Mouse (Mus musculus) embryonic fibroblast, embryonic 13.5 days (primary cell): ENCODE measurements at regions not wholly inside any gene's neighbourhood (a gene's known extent, or its start where the extent isn't known, plus 50 kb on each side); places are given as distances from the start of the nearest gene placed in this dataset.

Experiments used
- H3K27ac ChIP-seq: 2 replicates; pipeline ENCODE4 v1.5.1; 2012; ENCODE audit warnings: low read length, control low read depth, inconsistent platforms; ENCODE audit not compliant: insufficient read depth
- H3K4me1 ChIP-seq: 2 replicates; pipeline ENCODE4 v1.6.1; 2011; ENCODE audit warnings: low read length; ENCODE audit not compliant: control insufficient read depth, insufficient read depth
- H3K4me3 ChIP-seq: 2 replicates; pipeline ENCODE4 v1.5.1; 2011; ENCODE audit warnings: mild to moderate bottlenecking, control low read depth, low read length; ENCODE audit not compliant: insufficient read depth
- CTCF ChIP-seq: IDR thresholded peaks from 2 replicates; pipeline ENCODE4 v1.5.1; 2011; ENCODE audit warnings: mild to moderate bottlenecking, control low read depth, low read length, moderate library complexity, borderline replicate concordance; ENCODE audit not compliant: insufficient read depth
- POLR2A ChIP-seq: IDR thresholded peaks from 2 replicates; pipeline ENCODE4 v1.6.1; 2011; ENCODE audit warnings: low read depth, mild to moderate bottlenecking, control low read depth, low read length, moderate library complexity

GRCm38 (mm10) chr2:166234579-166235212 lies 79.2 kb upstream of the Sulf2 start:
- TF ChIP-seq CTCF (no peak), POLR2A (no peak)
- Histone ChIP-seq H3K4me3 (no peak overlapping the region), H3K27ac (no peak overlapping the region), H3K4me1 (peaks cover 11% of the 10 kb centered on the region)

DNA sequence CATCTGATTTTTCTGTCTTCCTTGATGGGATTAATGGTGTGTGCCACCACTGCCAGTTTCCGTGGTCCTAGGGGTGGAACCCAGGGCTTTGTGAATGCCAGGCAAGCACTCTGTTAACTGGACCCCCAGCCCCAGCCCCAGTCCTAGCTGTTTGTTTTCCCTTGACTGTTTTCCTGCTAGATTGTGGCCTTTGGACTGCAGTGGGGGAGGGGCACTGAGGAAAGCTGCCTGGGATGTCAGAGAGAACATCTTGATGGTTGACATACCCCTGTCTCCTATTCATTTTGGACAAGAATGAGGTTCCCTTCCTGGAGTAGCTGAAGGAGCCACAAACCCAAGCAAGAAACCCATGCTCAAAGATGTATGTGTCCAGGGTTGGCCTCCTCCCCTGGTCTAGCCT lies 77.8 kb upstream of the Sulf2 start:
- no peak overlapping the region for H3K4me3 ChIP-seq
- no peak for TF ChIP-seq POLR2A
- TF ChIP-seq CTCF = no peak
- peaks cover 9% of the 10 kb centered on the region; the same call in 1 of the 2 replicates for H3K4me1 ChIP-seq
- H3K27ac ChIP-seq = no peak overlapping the region

- H3K27ac ChIP-seq = no peak overlapping the region
Measured at GRCm38 (mm10) chr2:166232376-166232775, 76.9 kb upstream of the Sulf2 start.

GRCm38 (mm10) chr2:166230617-166231016 lies 75.2 kb upstream of the Sulf2 start:
- no peak overlapping the region for H3K4me3 ChIP-seq
- no peaks in the 10 kb centered on the region for H3K4me1 ChIP-seq
- TF ChIP-seq CTCF (no peak), POLR2A (no peak)
- no peak overlapping the region for H3K27ac ChIP-seq

More at GRCm38 (mm10) chr2:166232376-166232775, 76.9 kb upstream of the Sulf2 start:
- Histone ChIP-seq H3K4me1 (peaks cover under 1% of the 10 kb centered on the region; the same call in 1 of the 2 replicates), H3K4me3 (no peak overlapping the region)
- TF ChIP-seq POLR2A = no peak
- TF ChIP-seq CTCF = no peak

- Histone ChIP-seq H3K27ac (no peak overlapping the region), H3K4me1 (no peaks in the 10 kb centered on the region), H3K4me3 (no peak overlapping the region)
- no peak for TF ChIP-seq POLR2A
Measured at GRCm38 (mm10) chr2:166228356-166228755, 72.9 kb upstream of the Sulf2 start.

- Histone ChIP-seq H3K27ac (no peak overlapping the region), H3K4me1 (no peaks in the 10 kb centered on the region), H3K4me3 (no peak overlapping the region)
- no peak for TF ChIP-seq POLR2A
- no peak for TF ChIP-seq CTCF
Measured at GRCm38 (mm10) chr2:166227496-166227895, 72.0 kb upstream of the Sulf2 start.

DNA sequence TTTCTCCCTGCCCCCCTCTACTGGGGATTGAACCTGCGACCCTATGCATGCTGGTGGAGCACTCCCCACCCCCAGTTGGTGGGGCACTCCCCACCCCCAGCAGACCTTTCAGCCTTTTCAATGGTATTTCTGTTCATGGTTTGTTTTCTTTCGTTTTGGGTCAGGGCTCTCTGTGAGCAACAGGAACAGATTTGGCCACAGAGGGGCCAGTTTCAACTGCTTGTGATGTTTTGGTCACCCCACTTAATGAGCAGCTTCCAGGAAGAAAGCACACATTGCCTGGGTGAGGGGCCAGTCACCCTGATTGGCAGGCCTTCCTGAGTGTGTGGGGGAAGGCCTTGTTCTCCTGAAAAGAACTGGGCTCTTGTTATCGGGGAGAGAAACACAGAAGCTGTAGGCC lies 71.5 kb upstream of the Sulf2 start:
- H3K27ac ChIP-seq = no peak overlapping the region
- no peak for TF ChIP-seq POLR2A
- TF ChIP-seq CTCF = no peak
- H3K4me1 ChIP-seq = no peaks in the 10 kb centered on the region
- H3K4me3 ChIP-seq = no peak overlapping the region

DNA sequence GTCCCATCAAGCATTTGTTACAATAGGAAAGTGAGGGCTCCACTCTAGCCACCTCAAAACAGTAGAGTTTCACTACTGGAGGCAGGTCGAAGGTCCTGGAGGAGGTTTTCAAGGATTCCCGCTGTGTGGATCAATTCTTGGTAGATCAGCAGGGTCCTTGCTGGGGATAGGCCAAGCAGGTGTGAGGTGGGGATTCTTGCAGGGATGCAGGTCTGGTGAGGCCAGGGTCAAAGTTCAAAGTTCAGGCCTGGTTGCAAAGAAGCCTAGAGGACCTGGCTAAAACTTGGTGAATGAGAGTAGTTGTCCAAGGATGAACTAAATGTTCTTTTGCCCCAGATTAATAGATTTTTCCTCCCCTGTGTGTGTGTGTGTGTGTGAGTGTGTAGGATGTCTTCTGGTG lies 70.9 kb upstream of the Sulf2 start:
- TF ChIP-seq CTCF (no peak), POLR2A (no peak)
- Histone ChIP-seq H3K27ac (no peak overlapping the region), H3K4me3 (no peak overlapping the region), H3K4me1 (no peaks in the 10 kb centered on the region)

DNA sequence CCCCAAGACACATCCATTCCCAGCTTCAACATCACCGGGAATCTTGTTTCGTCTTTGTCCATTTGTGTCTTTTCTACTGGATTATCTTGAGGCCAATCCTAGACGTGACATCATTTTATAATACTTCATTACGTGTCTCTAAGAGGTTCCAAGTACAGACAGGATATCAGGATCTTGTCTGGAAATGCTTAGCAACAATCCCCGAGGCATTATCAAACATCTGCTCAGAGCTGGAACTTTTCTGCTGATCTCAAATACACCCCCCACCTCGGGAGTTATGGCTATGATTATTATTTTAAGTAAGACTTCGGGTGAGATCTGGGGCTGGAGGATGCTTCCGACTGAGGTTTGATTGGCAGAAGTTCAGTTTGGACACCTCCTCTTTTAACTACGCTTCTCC lies 69.9 kb upstream of the Sulf2 start:
- no peaks in the 10 kb centered on the region for H3K4me1 ChIP-seq
- H3K27ac ChIP-seq = no peak overlapping the region
- no peak for TF ChIP-seq CTCF
- TF ChIP-seq POLR2A = no peak
- no peak overlapping the region for H3K4me3 ChIP-seq

DNA sequence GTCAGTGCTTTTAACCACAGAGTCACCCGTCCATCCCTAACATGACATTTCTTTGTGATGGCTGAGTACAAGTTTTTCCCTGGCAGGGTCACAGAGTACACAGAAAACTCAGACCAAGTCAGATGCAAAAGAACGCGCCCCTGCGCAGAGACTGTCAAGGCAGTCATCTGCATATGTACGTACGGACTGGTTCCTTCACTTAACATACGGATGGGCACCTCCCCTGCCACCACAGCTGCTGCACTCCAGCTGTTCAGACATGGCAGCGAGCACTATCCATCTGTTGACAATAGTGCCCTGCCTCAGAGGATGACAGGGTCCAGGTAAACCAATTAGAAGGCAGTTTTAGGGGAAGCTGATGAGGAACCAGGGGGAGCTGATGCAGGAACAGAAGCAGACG lies 63.3 kb upstream of the Sulf2 start:
- TF ChIP-seq POLR2A (no peak), CTCF (no peak)
- Histone ChIP-seq H3K4me3 (no peak overlapping the region), H3K4me1 (no peaks in the 10 kb centered on the region), H3K27ac (no peak overlapping the region)

GRCm38 (mm10) chr2:166216512-166216865 lies 61.0 kb upstream of the Sulf2 start:
- Histone ChIP-seq H3K27ac (no peak overlapping the region), H3K4me3 (no peak overlapping the region), H3K4me1 (no peaks in the 10 kb centered on the region)
- no peak for TF ChIP-seq POLR2A
- no peak for TF ChIP-seq CTCF
